Mouse (Mus musculus) bone marrow, adult 2 months (tissue): ENCODE results near the gene Ccnt1.

Source experiments
- CTCF ChIP-seq: fragments of 200-500 bp; IDR thresholded peaks from 2 replicates; pipeline ENCODE4 v1.5.1; 2011; ENCODE audit warnings: low read length, control low read depth; ENCODE audit not compliant: control insufficient read depth, insufficient read depth
- POLR2A ChIP-seq: fragments of 200-500 bp; IDR thresholded peaks from 2 replicates; pipeline ENCODE4 v1.6.1; 2011; ENCODE audit warnings: low read depth, mild to moderate bottlenecking, control low read depth, low read length, borderline replicate concordance; ENCODE audit not compliant: control insufficient read depth

GRCm38 (mm10) chr15:98602921-98603458 lies 32.3 kb upstream of the Ccnt1 start:
- TF ChIP-seq CTCF (no peak), POLR2A (no peak)
